Mouse (Mus musculus) bone marrow, adult 2 months (tissue): ENCODE measurements around the gene Sdk1. TPM values are rescaled to one million over a fixed set of nuclear protein-coding genes. Genes with fewer than 3 reads are reported as not detected.

Source experiments
- H3K27ac ChIP-seq: fragments of 200-500 bp; 2 replicates; pipeline ENCODE4 v1.5.1; 2012; ENCODE audit warnings: low read depth, mild to moderate bottlenecking, control low read depth, inconsistent platforms, low read length; ENCODE audit not compliant: control insufficient read depth, poor library complexity, insufficient read depth
- H3K4me1 ChIP-seq: fragments of 200-500 bp; 2 replicates; pipeline ENCODE4 v1.6.1; 2011; ENCODE audit warnings: low read length; ENCODE audit not compliant: control insufficient read depth, insufficient read depth
- H3K4me3 ChIP-seq: fragments of 200-500 bp; replicated peaks from 2 replicates; pipeline ENCODE3; 2011; ENCODE audit warnings: mild to moderate bottlenecking, low read depth, low read length, control low read depth; ENCODE audit not compliant: control insufficient read depth
- CTCF ChIP-seq: fragments of 200-500 bp; IDR thresholded peaks from 2 replicates; pipeline ENCODE4 v1.5.1; 2011; ENCODE audit warnings: low read length, control low read depth; ENCODE audit not compliant: control insufficient read depth, insufficient read depth
- POLR2A ChIP-seq: fragments of 200-500 bp; IDR thresholded peaks from 2 replicates; pipeline ENCODE4 v1.6.1; 2011; ENCODE audit warnings: low read depth, mild to moderate bottlenecking, control low read depth, low read length, borderline replicate concordance; ENCODE audit not compliant: control insufficient read depth
- WGBS: fragments of 180-500 bp; shearing (Covaris S2); methylation state at CpG from one replicate; pipeline ENCODE4 v1.1.7; 2018; 5-methylcytosine and 5-hydroxymethylcytosine counted together
- polyA plus RNA-seq: library from polyadenylated mRNA; stranded (reverse); fragments of >200 nt; gene quantifications from 2 replicates; pipeline ENCODE4 v1.2.4, GENCODE M21; 2011; ENCODE audit warnings: low replicate concordance; ENCODE audit not compliant: missing spikeins, insufficient read depth, insufficient read length

Sdk1 gene
- polyA plus RNA-seq, 1 experiment, result 0.27 TPM

DNA sequence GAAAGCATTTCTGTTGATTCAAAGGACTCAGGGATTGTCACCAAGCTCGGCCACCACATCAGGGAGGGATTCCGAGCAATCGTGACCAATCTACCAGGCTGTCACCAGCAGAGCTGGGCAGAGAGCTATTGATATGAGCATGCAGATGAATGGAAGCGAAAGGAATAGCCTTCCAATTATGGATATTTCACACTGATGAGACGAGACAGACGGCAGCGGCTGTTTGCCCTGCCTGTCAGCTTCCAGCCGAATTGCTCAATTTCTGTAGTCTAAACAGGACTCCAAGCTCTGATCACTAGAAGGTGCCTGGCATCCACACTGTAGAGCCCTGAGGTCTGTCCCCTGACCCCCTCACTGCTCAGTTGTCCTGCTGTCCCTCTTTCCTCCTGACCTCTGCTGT is 699.3 kb downstream of the Sdk1 start:
- TF ChIP-seq POLR2A, result no peak
- no peak for TF ChIP-seq CTCF
- no peaks in the 10 kb centered on the region for H3K4me1 ChIP-seq
- H3K27ac ChIP-seq, result no peak overlapping the region
- WGBS, result 80% methylated on average over 8 of the region's 8 CpGs
- H3K4me3 ChIP-seq, result no peak overlapping the region

DNA sequence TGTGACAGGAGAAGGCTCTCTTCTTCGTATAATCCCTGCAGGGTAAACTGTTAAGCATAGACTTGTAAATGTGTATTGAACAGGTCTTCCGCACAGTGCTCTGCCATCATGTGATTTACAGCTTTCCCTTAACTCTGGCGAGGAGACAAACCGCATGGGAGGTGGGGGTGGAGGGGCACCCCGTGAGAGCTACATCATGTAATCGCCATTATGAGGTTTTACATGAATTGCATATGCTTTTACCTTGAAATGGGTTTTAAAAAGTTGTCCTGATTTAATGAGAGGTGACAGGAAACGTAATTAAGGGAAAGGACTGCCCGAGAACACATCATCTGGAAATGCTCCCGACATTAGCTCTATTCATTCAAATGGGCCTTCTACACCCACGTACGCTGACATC is 709.5 kb downstream of the Sdk1 start:
- no peak for TF ChIP-seq POLR2A
- no peak for TF ChIP-seq CTCF
- Histone ChIP-seq H3K27ac (no peak overlapping the region), H3K4me3 (no peak overlapping the region), H3K4me1 (no peaks in the 10 kb centered on the region)
- 71% methylated on average over 11 of the region's 11 CpGs for WGBS

DNA sequence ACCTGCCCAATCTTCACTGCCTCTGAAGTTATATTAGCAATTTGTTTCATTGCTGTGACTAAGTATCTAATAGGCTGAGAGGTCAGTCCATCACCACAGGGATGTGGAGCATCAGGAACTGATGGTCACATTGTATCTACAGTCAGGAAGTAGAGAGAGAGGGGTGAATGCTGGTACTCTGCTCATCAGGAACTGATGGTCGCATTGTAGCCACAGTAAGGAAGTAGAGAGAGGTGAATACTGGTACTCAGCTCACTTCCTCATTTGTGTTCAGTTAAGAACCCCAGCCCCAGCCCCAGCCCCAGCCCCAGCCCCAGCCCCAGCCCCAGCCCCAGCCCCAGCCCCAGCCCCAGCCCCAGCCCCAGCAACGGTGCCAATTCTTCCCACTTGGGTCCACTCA is 711.0 kb downstream of the Sdk1 start:
- no peaks in the 10 kb centered on the region for H3K4me1 ChIP-seq
- WGBS, result 9% methylated on average over 2 of the region's 2 CpGs
- H3K27ac ChIP-seq, result no peak overlapping the region
- H3K4me3 ChIP-seq, result no peak overlapping the region
- TF ChIP-seq POLR2A (no peak), CTCF (no peak)

DNA sequence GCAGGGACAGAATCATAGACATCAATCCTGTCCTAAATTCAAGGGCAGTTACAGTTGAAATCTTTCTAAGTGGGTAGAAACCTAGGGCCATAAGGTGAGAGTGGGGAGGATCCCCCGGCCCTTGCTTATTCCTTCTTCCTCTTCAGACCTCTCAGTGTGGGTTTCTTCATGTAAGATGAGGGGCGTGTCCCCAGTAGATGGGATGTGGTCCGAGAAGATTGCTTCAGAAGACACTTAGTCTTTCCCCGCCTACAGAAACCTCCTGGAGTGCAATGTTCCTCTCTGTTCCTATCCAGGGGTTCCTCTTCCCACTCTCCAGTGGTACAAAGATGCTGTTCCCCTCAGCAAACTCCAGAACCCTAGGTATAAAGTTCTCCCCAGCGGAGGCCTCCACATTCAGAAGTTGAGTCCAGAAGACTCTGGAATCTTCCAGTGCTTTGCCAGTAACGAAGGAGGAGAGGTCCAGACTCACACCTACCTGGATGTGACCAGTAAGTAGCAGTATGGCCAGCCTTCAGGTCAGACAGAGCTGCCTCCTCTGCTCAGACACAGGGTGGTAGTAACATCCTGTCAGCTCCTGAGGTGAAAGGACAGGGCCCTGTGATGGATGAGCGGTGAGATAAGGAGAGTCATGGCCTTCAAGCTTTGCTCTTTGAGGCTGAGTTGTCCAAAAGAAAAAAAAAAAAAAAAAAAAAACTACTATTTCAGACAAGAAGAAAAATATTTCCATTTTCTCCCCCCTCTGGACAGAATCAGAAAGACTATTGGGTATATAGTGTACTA is 711.6 kb downstream of the Sdk1 start:
- 54% methylated on average over 7 of the region's 7 CpGs for WGBS
- no peak overlapping the region for H3K27ac ChIP-seq
- no peak overlapping the region for H3K4me3 ChIP-seq
- H3K4me1 ChIP-seq, result no peaks in the 10 kb centered on the region
- no peak for TF ChIP-seq POLR2A

DNA sequence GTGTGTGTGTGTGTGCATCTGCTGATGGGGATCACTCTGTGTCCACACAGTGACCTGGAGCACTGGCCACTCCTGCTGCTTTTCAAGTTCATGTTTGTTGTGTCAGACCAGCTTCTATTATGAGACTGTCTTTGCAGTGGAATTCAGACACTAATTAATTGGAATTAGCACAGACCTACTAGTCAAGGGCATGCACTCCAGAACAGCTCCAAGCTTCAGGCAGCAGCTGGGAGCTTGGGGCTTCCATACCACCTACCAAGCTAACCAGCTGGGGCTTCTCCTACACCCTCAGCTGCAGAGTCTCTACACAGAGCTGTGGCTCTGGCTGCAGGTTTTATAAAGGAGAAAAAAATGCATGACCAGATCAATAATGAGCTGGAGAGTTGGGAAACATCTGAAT is 729.8 kb downstream of the Sdk1 start:
- Histone ChIP-seq H3K4me3 (no peak overlapping the region), H3K27ac (no peak overlapping the region), H3K4me1 (no peaks in the 10 kb centered on the region)
- TF ChIP-seq CTCF (no peak), POLR2A (no peak)

DNA sequence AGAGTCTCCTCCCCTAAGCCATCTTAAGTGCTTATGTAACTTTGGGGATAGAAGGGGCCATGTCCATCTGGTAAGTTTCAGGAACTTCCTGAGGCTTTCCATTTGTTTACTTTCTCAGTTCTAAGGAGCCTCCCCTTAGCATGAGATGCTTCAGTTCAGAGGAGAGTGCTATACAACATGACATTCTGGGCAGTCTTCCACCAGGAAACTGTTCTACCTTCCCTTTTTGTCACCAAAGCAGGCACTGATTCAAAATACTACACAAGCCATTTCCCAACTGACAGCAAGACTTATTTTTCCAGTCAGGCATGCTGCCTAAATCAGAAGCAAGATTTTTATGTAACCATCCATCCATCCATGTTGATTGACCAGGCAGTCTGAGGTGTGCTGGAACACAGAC is 738.2 kb downstream of the Sdk1 start:
- no peak overlapping the region for H3K27ac ChIP-seq
- H3K4me3 ChIP-seq, result no peak overlapping the region
- H3K4me1 ChIP-seq, result no peaks in the 10 kb centered on the region
- TF ChIP-seq POLR2A (no peak), CTCF (no peak)

DNA sequence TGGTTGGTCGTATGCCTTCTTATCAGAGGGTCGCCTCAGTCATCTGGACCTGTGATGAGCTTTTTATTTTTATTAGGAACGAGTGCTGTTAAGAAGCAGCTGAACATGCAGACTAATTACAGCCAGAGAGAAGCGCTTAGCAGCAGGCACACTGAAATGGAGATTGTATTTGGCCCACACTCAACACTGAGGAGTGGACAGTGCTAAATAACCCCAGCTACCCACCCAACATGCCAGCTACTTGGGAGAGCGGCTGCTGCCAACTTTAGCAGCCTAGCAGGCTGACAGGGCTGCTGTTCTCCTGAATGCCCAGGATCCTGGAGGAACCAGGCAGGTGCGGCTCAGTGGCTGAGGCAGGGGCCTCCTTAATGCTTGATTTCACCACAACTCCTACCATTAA is 739.5 kb downstream of the Sdk1 start:
- H3K4me3 ChIP-seq, result no peak overlapping the region
- H3K4me1 ChIP-seq, result no peaks in the 10 kb centered on the region
- no peak overlapping the region for H3K27ac ChIP-seq
- 73% methylated on average over 6 of the region's 6 CpGs for WGBS
- TF ChIP-seq POLR2A (no peak), CTCF (no peak)

DNA sequence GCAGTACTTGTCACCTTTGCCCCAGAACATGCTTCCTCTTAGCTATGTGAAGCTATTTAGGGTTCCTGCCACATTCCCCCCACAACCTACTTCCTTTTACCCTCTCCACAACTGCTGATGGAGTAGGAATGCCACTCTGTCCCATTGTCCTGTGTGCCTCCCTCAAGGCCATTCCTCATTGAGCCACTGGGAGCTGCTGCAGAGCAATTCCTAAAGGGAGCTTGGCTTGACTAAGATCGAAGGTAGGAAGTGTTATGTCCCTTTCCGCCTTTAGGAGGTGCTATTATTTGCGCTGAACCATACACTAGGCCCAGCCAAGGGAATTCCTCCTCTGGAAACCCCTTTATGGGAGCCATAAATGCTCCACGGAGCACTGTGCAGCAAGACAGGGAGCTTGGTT is 743.0 kb downstream of the Sdk1 start:
- 71% methylated on average over 4 of the region's 4 CpGs for WGBS
- no peak overlapping the region for H3K27ac ChIP-seq
- no peaks in the 10 kb centered on the region for H3K4me1 ChIP-seq
- TF ChIP-seq CTCF (no peak), POLR2A (no peak)
- H3K4me3 ChIP-seq, result no peak overlapping the region

DNA sequence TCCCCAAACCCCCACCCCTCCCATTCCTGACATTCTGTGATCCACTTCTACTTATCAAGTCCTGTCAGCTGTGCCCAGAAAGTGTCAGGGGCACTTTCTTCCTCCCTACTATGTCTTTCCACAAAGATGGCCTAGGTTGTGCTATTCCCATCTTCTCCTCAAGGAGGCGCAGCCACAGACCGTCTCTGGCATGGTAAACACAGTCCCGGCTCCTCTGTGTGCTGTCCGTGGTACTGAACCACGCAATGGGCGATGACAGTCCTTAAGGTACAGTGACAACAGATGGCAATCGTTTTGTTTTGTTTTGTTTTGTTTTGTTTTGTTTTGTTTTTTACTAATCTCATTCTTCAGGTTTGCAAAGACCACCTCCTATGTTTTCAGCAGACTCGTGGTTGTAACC is 743.7 kb downstream of the Sdk1 start:
- no peak overlapping the region for H3K27ac ChIP-seq
- 7% methylated on average over 8 of the region's 8 CpGs for WGBS
- TF ChIP-seq POLR2A (no peak), CTCF (peak; percentile 63)
- H3K4me1 ChIP-seq, result no peaks in the 10 kb centered on the region
- H3K4me3 ChIP-seq, result no peak overlapping the region
